Mouse (Mus musculus) hindbrain, embryonic 13.5 days (tissue): ENCODE data around the gene Gsg1l. TPM values are rescaled to one million over a fixed set of nuclear protein-coding genes. Genes with fewer than 3 reads are reported as not detected.

ENCODE experiments used
- ATAC-seq: fragments of 200-750 bp; cut with Nextera tagmentation; 2 replicates; pipeline ENCODE4 v1.8.0; 2017; ENCODE audit warnings: moderate TSS enrichment; ENCODE audit not compliant: low FRiP score
- H3K27ac ChIP-seq: fragments of 300-500 bp; sonication (generic); 2 replicates; pipeline ENCODE4 v1.5.1; 2015; ENCODE audit warnings: inconsistent platforms, mild to moderate bottlenecking, moderate library complexity
- H3K27me3 ChIP-seq: fragments of 300-500 bp; sonication (generic); 2 replicates; pipeline ENCODE4 v1.6.1; 2015; ENCODE audit warnings: mild to moderate bottlenecking, inconsistent platforms
- H3K36me3 ChIP-seq: fragments of 300-500 bp; sonication (generic); 2 replicates; pipeline ENCODE4 v1.6.1; 2015; ENCODE audit warnings: mild to moderate bottlenecking, inconsistent platforms
- H3K4me1 ChIP-seq: fragments of 300-500 bp; sonication (generic); replicated peaks from 2 replicates; pipeline ENCODE4 v1.6.1; 2015; ENCODE audit warnings: inconsistent platforms
- H3K4me2 ChIP-seq: fragments of 300-500 bp; sonication (generic); 2 replicates; pipeline ENCODE4 v1.6.1; 2015; ENCODE audit warnings: inconsistent platforms, mild to moderate bottlenecking, moderate library complexity
- H3K4me3 ChIP-seq: fragments of 300-500 bp; sonication (generic); 2 replicates; pipeline ENCODE4 v1.5.1; 2015; ENCODE audit warnings: mild to moderate bottlenecking, inconsistent platforms
- H3K9ac ChIP-seq: fragments of 300-500 bp; sonication (generic); 2 replicates; pipeline ENCODE4 v1.6.1; 2015; ENCODE audit warnings: mild to moderate bottlenecking, inconsistent platforms
- H3K9me3 ChIP-seq: fragments of 300-500 bp; sonication (generic); 2 replicates; pipeline ENCODE4 v1.6.1; 2016; ENCODE audit warnings: inconsistent platforms
- WGBS: fragments of 180-500 bp; shearing (Covaris S2); methylation state at CpG from one replicate; pipeline ENCODE4 v1.1.7; 2015; 5-methylcytosine and 5-hydroxymethylcytosine counted together
- polyA plus RNA-seq: library from polyadenylated mRNA; unstranded; fragments of >200 nt; fragmentation: Nextera tagmentation; extraction: Ambion mirVana; gene quantifications from 2 replicates; pipeline ENCODE4 v1.2.1, GENCODE M21; 2015

Gsg1l gene
- polyA plus RNA-seq, result 7.1 and 8.8 TPM in 2 replicates

- peak; percentile 50; the same call in 1 of the 2 replicates for ATAC-seq
- Histone ChIP-seq H3K4me2 (peak within 1 kb of the TSS; percentile 97), H3K4me3 (peak within 1 kb of the TSS; percentile 69), H3K27me3 (peaks cover 80% of the 10 kb centered on the region), H3K9ac (peak within 1 kb of the TSS; percentile 78), H3K4me1 (peaks cover 50% of the 10 kb centered on the region), H3K9me3 (no peaks in the 10 kb centered on the region), H3K36me3 (no peaks in the 10 kb centered on the region), H3K27ac (peak within 1 kb of the TSS; percentile 25)
- under 1% methylated on average over 49 of the region's 49 CpGs for WGBS
Observed at GRCm38 (mm10) chr7:126082286-126082741, at the start of gene Gsg1l. Gene Gsg1l, minus strand, starts transcription at chr7:126082411.

DNA sequence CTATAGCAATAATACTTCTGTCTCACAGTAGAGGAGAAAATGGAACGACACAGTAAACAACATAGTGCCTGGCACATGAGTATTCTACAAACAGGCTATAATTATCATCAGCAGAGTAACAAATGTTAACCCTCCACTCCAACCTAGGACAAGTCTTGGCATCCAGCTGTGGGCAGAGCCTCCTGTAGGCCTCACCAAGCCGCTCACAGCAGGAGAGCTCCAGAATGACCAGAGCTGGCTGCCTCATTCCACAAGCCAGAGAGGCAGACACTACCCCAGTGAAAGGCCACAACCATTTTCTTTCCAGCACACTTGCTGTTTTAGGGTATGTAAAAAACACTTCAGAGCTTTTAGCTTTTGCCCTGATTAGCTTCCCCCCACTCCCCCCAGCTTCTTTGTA lies 45.5 kb upstream of the Gsg1l start:
- 89% methylated on average over 2 of the region's 2 CpGs for whole genome bisulfite sequencing
- no peak for ATAC-seq
- Histone ChIP-seq H3K27ac (no peak overlapping the region), H3K4me1 (no peaks in the 10 kb centered on the region), H3K9ac (no peak overlapping the region), H3K9me3 (no peaks in the 10 kb centered on the region), H3K27me3 (no peaks in the 10 kb centered on the region), H3K4me3 (no peak overlapping the region), H3K4me2 (no peak overlapping the region), H3K36me3 (peaks cover 74% of the 10 kb centered on the region)

GRCm38 (mm10) chr7:126126502-126126901 lies 44.3 kb upstream of the Gsg1l start:
- H3K9ac ChIP-seq, result no peak overlapping the region
- H3K4me2 ChIP-seq, result no peak overlapping the region
- no peak overlapping the region for H3K4me3 ChIP-seq
- no peak for ATAC-seq
- no peaks in the 10 kb centered on the region for H3K4me1 ChIP-seq
- WGBS, result 80% methylated on average over 3 of the region's 3 CpGs
- H3K9me3 ChIP-seq, result no peaks in the 10 kb centered on the region
- H3K27ac ChIP-seq, result no peak overlapping the region
- H3K36me3 ChIP-seq, result peaks cover 80% of the 10 kb centered on the region
- no peaks in the 10 kb centered on the region for H3K27me3 ChIP-seq

- Histone ChIP-seq H3K4me1 (no peaks in the 10 kb centered on the region), H3K9me3 (no peaks in the 10 kb centered on the region), H3K36me3 (peaks cover 69% of the 10 kb centered on the region), H3K27ac (no peak overlapping the region), H3K4me2 (no peak overlapping the region), H3K9ac (no peak overlapping the region), H3K4me3 (no peak overlapping the region), H3K27me3 (no peaks in the 10 kb centered on the region)
- 95% methylated on average over 4 of the region's 4 CpGs for WGBS
- ATAC-seq, result no peak
Observed at GRCm38 (mm10) chr7:126121533-126121932, 39.3 kb upstream of the Gsg1l start.

GRCm38 (mm10) chr7:126119819-126120218 lies 37.6 kb upstream of the Gsg1l start:
- Histone ChIP-seq H3K36me3 (peaks cover 77% of the 10 kb centered on the region), H3K4me2 (no peak overlapping the region), H3K27me3 (no peaks in the 10 kb centered on the region), H3K27ac (no peak overlapping the region), H3K9me3 (no peaks in the 10 kb centered on the region), H3K4me3 (no peak overlapping the region), H3K4me1 (no peaks in the 10 kb centered on the region), H3K9ac (no peak overlapping the region)
- WGBS, result 81% methylated on average over 6 of the region's 6 CpGs
- ATAC-seq, result no peak

DNA sequence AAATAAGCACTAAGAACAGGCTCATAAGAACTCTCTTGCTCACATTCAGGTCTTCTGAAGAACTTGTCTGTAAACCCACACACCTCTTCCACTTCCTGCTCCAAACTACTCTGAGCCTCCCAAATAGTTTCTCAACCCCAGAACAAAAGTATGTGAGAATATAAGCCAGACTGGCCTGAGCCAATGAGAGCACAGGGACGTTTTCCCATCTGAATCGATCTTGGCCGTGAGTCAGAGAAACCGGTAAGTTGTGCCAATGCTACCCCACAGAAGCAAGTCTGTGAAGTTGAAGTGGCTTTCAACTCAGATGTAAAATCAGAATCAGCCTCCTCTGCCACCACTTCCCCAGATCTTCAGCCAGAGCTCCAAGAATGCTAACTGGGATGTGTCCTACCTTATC lies 31.1 kb upstream of the Gsg1l start:
- peaks cover 69% of the 10 kb centered on the region for H3K36me3 ChIP-seq
- no peaks in the 10 kb centered on the region for H3K27me3 ChIP-seq
- 98% methylated on average over 4 of the region's 4 CpGs for WGBS
- no peak overlapping the region for H3K4me3 ChIP-seq
- H3K4me1 ChIP-seq, result no peaks in the 10 kb centered on the region
- H3K27ac ChIP-seq, result no peak overlapping the region
- no peak overlapping the region for H3K4me2 ChIP-seq
- ATAC-seq, result no peak
- H3K9ac ChIP-seq, result no peak overlapping the region
- H3K9me3 ChIP-seq, result no peaks in the 10 kb centered on the region

DNA sequence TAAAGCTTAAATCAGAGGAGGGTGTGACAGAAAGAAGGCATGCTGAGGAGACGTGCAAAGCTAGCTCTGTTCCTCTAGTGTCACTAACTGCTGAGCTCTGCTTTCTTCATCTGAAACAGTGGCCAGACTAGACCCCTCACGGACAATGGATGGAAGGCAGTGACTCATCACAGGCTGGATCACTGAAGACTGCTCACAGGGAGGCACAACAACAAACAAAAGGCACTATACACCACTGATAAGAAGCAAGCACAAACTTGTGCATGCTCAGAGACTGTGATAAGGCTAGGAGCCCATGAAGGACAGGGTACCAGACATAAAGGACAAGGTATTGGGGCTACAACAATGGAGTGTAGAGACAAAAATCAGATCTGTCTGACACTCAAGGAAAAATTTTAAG lies 29.0 kb upstream of the Gsg1l start:
- H3K9me3 ChIP-seq, result no peaks in the 10 kb centered on the region
- H3K27ac ChIP-seq, result no peak overlapping the region
- H3K4me1 ChIP-seq, result no peaks in the 10 kb centered on the region
- H3K27me3 ChIP-seq, result no peaks in the 10 kb centered on the region
- WGBS, result 69% methylated on average over 2 of the region's 2 CpGs
- H3K4me3 ChIP-seq, result no peak overlapping the region
- no peak for ATAC-seq
- no peak overlapping the region for H3K9ac ChIP-seq
- H3K4me2 ChIP-seq, result no peak overlapping the region
- H3K36me3 ChIP-seq, result peaks cover 87% of the 10 kb centered on the region

DNA sequence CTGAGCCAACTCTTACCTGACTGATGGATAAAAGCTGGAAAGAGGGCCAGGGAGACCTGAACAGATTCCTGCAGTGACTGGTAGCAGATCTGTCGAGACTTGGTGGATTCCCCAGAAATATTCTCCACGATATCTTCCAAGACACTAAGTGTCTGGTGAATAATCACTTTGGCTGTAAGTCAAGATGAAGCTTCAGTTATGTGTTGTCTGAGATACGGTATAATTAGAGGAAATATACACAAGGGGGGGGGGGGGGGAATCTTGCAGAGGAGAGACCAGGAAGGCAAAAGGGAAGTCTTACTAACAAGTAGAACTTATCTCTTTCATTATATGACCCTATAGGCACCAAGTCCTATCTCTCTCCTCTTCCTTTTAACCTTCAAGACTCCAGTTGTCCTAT lies 27.7 kb upstream of the Gsg1l start:
- Histone ChIP-seq H3K4me3 (no peak overlapping the region), H3K36me3 (peaks cover 86% of the 10 kb centered on the region), H3K27me3 (no peaks in the 10 kb centered on the region), H3K27ac (no peak overlapping the region), H3K4me2 (no peak overlapping the region), H3K4me1 (no peaks in the 10 kb centered on the region), H3K9ac (no peak overlapping the region), H3K9me3 (no peaks in the 10 kb centered on the region)
- no peak for ATAC-seq
- WGBS, result 78% methylated on average over 3 of the region's 3 CpGs

- Histone ChIP-seq H3K9ac (no peak overlapping the region), H3K27me3 (no peaks in the 10 kb centered on the region), H3K4me1 (no peaks in the 10 kb centered on the region), H3K36me3 (peaks cover 86% of the 10 kb centered on the region), H3K4me2 (no peak overlapping the region), H3K4me3 (no peak overlapping the region), H3K9me3 (no peaks in the 10 kb centered on the region), H3K27ac (no peak overlapping the region)
- 96% methylated on average over 11 of the region's 11 CpGs for WGBS
- ATAC-seq, result no peak
Observed at GRCm38 (mm10) chr7:126100440-126100839, 18.2 kb upstream of the Gsg1l start.

- Histone ChIP-seq H3K4me2 (no peak overlapping the region), H3K27me3 (no peaks in the 10 kb centered on the region), H3K36me3 (peaks cover 81% of the 10 kb centered on the region), H3K9me3 (no peaks in the 10 kb centered on the region), H3K4me1 (no peaks in the 10 kb centered on the region), H3K4me3 (no peak overlapping the region), H3K27ac (no peak overlapping the region), H3K9ac (no peak overlapping the region)
- no peak for ATAC-seq
- WGBS, result 95% methylated on average over 2 of the region's 2 CpGs
Observed at GRCm38 (mm10) chr7:126099835-126100234, 17.6 kb upstream of the Gsg1l start.

- WGBS, result 97% methylated on average over 7 of the region's 7 CpGs
- H3K4me1 ChIP-seq, result no peaks in the 10 kb centered on the region
- no peak overlapping the region for H3K27ac ChIP-seq
- ATAC-seq, result no peak
- no peak overlapping the region for H3K9ac ChIP-seq
- H3K4me2 ChIP-seq, result no peak overlapping the region
- H3K27me3 ChIP-seq, result no peaks in the 10 kb centered on the region
- no peak overlapping the region for H3K4me3 ChIP-seq
- peaks cover 75% of the 10 kb centered on the region for H3K36me3 ChIP-seq
- H3K9me3 ChIP-seq, result no peaks in the 10 kb centered on the region
Observed at GRCm38 (mm10) chr7:126099163-126099775, 17.1 kb upstream of the Gsg1l start.

GRCm38 (mm10) chr7:126097219-126097915 lies 15.2 kb upstream of the Gsg1l start:
- Histone ChIP-seq H3K36me3 (peaks cover 58% of the 10 kb centered on the region), H3K4me1 (no peaks in the 10 kb centered on the region), H3K4me3 (no peak overlapping the region), H3K4me2 (no peak overlapping the region), H3K9me3 (no peaks in the 10 kb centered on the region), H3K9ac (no peak overlapping the region), H3K27ac (no peak overlapping the region), H3K27me3 (no peaks in the 10 kb centered on the region)
- WGBS, result 89% methylated on average over 6 of the region's 9 CpGs
- ATAC-seq, result no peak

- Histone ChIP-seq H3K4me2 (no peak overlapping the region), H3K9ac (no peak overlapping the region), H3K27ac (no peak overlapping the region), H3K4me1 (no peaks in the 10 kb centered on the region), H3K4me3 (no peak overlapping the region), H3K9me3 (no peaks in the 10 kb centered on the region), H3K36me3 (peaks cover 50% of the 10 kb centered on the region), H3K27me3 (no peaks in the 10 kb centered on the region)
- WGBS, result 81% methylated on average over 5 of the region's 5 CpGs
- no peak for ATAC-seq
Observed at GRCm38 (mm10) chr7:126096596-126096995, 14.4 kb upstream of the Gsg1l start.
